Mouse (Mus musculus) stomach, postnatal 0 days (tissue): Measurements from ENCODE around the gene 4930578G10Rik. TPM values are rescaled to one million over a fixed set of nuclear protein-coding genes. Genes with fewer than 3 reads are reported as not detected.

Experiments
- ATAC-seq: fragments of 200-750 bp; cut with Nextera tagmentation; 2 replicates; pipeline ENCODE4 v1.8.0; 2017; ENCODE audit not compliant: low FRiP score, low TSS enrichment
- DNase-seq: peaks from one replicate; pipeline ENCODE4 v3.0.0-alpha.2; 2016; ENCODE audit warnings: low spot score
- H3K27ac ChIP-seq: fragments of 300-500 bp; sonication (generic); replicated peaks from 2 replicates; pipeline ENCODE4 v1.5.1; 2014; ENCODE audit warnings: mild to moderate bottlenecking, control low read depth
- H3K27me3 ChIP-seq: fragments of 300-500 bp; sonication (generic); 2 replicates; pipeline ENCODE4 v1.6.1; 2014; ENCODE audit warnings: low read length; ENCODE audit not compliant: control insufficient read depth, insufficient read depth
- H3K36me3 ChIP-seq: fragments of 300-500 bp; sonication (generic); 2 replicates; pipeline ENCODE4 v1.6.1; 2014; ENCODE audit warnings: low read length, mixed read lengths; ENCODE audit not compliant: control insufficient read depth, insufficient read depth
- H3K4me1 ChIP-seq: fragments of 300-500 bp; sonication (generic); replicated peaks from 2 replicates; pipeline ENCODE4 v1.6.1; 2014; ENCODE audit warnings: antibody characterized with exemption; ENCODE audit not compliant: control insufficient read depth, insufficient read depth
- H3K4me2 ChIP-seq: fragments of 300-500 bp; sonication (generic); replicated peaks from 2 replicates; pipeline ENCODE4 v1.6.1; 2014; ENCODE audit warnings: low read depth, mild to moderate bottlenecking, control low read depth, moderate library complexity
- H3K4me3 ChIP-seq: fragments of 300-500 bp; sonication (generic); 2 replicates; pipeline ENCODE4 v1.5.1; 2014; ENCODE audit warnings: low read depth, low read length, control low read depth
- H3K9ac ChIP-seq: fragments of 300-500 bp; sonication (generic); 2 replicates; pipeline ENCODE4 v1.6.1; 2014; ENCODE audit warnings: mild to moderate bottlenecking, low read length, control low read depth, mixed read lengths
- H3K9me3 ChIP-seq: fragments of 300-500 bp; sonication (generic); 2 replicates; pipeline ENCODE4 v1.6.1; 2016; ENCODE audit warnings: low read length; ENCODE audit not compliant: control insufficient read depth
- CTCF ChIP-seq: IDR thresholded peaks from 2 replicates; pipeline ENCODE4 v1.5.1; 2016; ENCODE audit warnings: antibody characterized with exemption, low read depth, mild to moderate bottlenecking, moderate library complexity
- EP300 ChIP-seq: optimal IDR thresholded peaks from 2 replicates; pipeline ENCODE3; 2016; ENCODE audit warnings: antibody characterized with exemption
- WGBS: fragments of 180-500 bp; shearing (Covaris S2); extraction: QIAGEN DNeasy Blood & Tissue Kit; methylation state at CpG from one replicate; pipeline ENCODE4 v1.1.7; 2014; 5-methylcytosine and 5-hydroxymethylcytosine counted together
- polyA plus RNA-seq: library from polyadenylated mRNA; unstranded; fragments of >200 nt; fragmentation: Nextera tagmentation; extraction: Ambion mirVana; gene quantifications from 2 replicates; pipeline ENCODE4 v1.2.1, GENCODE M21; 2015

Gene 4930578G10Rik
- polyA plus RNA-seq, 1 experiment from 2014 or later: not detected

DNA sequence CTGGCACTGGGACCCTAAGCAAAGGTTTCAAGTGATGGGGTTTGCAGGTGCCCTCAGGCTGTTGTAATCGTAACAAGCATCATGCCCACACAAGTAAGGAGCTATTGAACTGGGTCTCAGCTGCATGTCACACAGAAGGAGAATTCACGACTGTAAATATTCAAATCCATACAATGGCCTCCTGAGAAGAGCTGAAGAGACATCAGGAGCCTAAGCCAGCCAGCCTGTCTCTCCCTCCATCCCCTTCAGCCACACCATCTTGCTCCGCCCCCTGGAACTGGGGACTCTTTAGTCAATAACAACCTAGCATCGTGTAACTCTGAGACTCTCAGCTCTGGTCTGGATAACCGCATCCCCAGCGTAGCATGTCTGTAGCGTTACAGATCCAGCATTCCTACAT is 155.8 kb downstream of the 4930578G10Rik start:
- Histone ChIP-seq H3K4me3 (no peak overlapping the region), H3K9ac (no peak overlapping the region), H3K27me3 (no peaks in the 10 kb centered on the region), H3K9me3 (no peaks in the 10 kb centered on the region), H3K27ac (no peak overlapping the region), H3K4me1 (no peaks in the 10 kb centered on the region), H3K36me3 (no peaks in the 10 kb centered on the region), H3K4me2 (no peak overlapping the region)
- ATAC-seq: no peak
- no peak for DNase-seq
- 62% methylated on average over 7 of the region's 7 CpGs for WGBS
- no peak for TF ChIP-seq EP300
- TF ChIP-seq CTCF: no peak

DNA sequence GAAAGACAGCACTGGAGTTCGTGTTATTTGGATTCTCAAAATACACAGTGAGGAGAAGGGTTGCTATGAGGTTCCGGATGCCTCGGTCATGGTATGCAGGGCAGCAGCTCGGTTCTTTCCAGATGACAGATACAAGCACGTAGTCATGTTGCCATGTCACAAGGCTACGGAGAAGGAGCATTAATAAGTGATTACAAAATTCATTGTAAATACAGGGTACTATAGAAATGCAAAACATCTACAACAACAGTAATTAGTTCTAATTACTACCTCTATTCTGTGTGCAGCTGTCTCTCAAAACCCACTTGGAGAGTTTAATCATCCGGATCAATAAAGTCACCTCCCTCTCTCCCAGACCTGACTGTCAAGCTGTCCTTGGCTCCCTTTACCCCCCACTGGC is 159.8 kb downstream of the 4930578G10Rik start:
- no peak for TF ChIP-seq EP300
- TF ChIP-seq CTCF: no peak
- WGBS: 72% methylated on average over 7 of the region's 7 CpGs
- no peak for ATAC-seq
- no peak overlapping the region for H3K4me3 ChIP-seq
- H3K9me3 ChIP-seq: no peaks in the 10 kb centered on the region
- H3K9ac ChIP-seq: no peak overlapping the region
- no peak for DNase-seq
- H3K4me2 ChIP-seq: no peak overlapping the region
- H3K27me3 ChIP-seq: no peaks in the 10 kb centered on the region
- H3K36me3 ChIP-seq: no peaks in the 10 kb centered on the region
- no peak overlapping the region for H3K27ac ChIP-seq
- H3K4me1 ChIP-seq: no peaks in the 10 kb centered on the region

Other genes starting within 250 kb of the 4930578G10Rik start
- gene Fam205a2, start 207.4 kb upstream of the 4930578G10Rik start, polyA plus RNA-seq: not detected in 2 replicates
- 0.42 TPM in 1 of 2 replicates, not detected in the other for gene Gm10591, start 123.3 kb upstream of the 4930578G10Rik start, polyA plus RNA-seq
- 0.23 and 0.39 TPM in 2 replicates for gene Gm2564, start 105.8 kb upstream of the 4930578G10Rik start, polyA plus RNA-seq
- gene Ccl27b, start 80.3 kb upstream of the 4930578G10Rik start, polyA plus RNA-seq: not detected in 2 replicates
- not detected in 2 replicates for gene Il11ra2, start 73.7 kb upstream of the 4930578G10Rik start, polyA plus RNA-seq
- gene Ccl19, start 21.0 kb downstream of the 4930578G10Rik start, polyA plus RNA-seq: not detected in 2 replicates
- gene Ccl21a, start 38.4 kb downstream of the 4930578G10Rik start, polyA plus RNA-seq: 30.2 and 31.7 TPM in 2 replicates
- gene Fam205a1, start 118.3 kb downstream of the 4930578G10Rik start, polyA plus RNA-seq: not detected in 2 replicates
- gene Gm12394, start 121.2 kb downstream of the 4930578G10Rik start, polyA plus RNA-seq: 0.07 and 0.12 TPM in 2 replicates
- 0.11 TPM in 2 replicates for gene Fam205c, start 138.7 kb downstream of the 4930578G10Rik start, polyA plus RNA-seq
- gene Phf24, start 181.1 kb downstream of the 4930578G10Rik start, polyA plus RNA-seq: 6.1 and 6.5 TPM in 2 replicates
- 9.0 and 9.4 TPM in 2 replicates for gene Dnajb5, start 214.3 kb downstream of the 4930578G10Rik start, polyA plus RNA-seq
- 0.41 and 0.46 TPM in 2 replicates for gene 1700022I11Rik, start 234.1 kb downstream of the 4930578G10Rik start, polyA plus RNA-seq